Mouse (Mus musculus) myocyte (in vitro differentiated cells): ENCODE measurements around the gene Rad51b. TPM values are rescaled to one million over a fixed set of nuclear protein-coding genes. Genes with fewer than 3 reads are reported as not detected.

Experiments
- H3K27me3 ChIP-seq: one replicate; pipeline ENCODE4 v1.6.1; 2011; ENCODE audit not compliant: control insufficient read depth, insufficient read depth, insufficient read length
- H3K36me3 ChIP-seq: one replicate; pipeline ENCODE4 v1.6.1; 2011; ENCODE audit not compliant: control insufficient read depth, insufficient read depth
- H3K4me2 ChIP-seq: one replicate; pipeline ENCODE4 v1.6.1; 2011; ENCODE audit warnings: low read depth, control low read depth
- H3K4me3 ChIP-seq: one replicate; pipeline ENCODE4 v1.5.1; 2011; ENCODE audit warnings: mild to moderate bottlenecking, control low read depth, moderate library complexity
- H3K79me2 ChIP-seq: one replicate; pipeline ENCODE4 v1.6.1; 2011; ENCODE audit not compliant: control insufficient read depth, insufficient read depth
- H3ac ChIP-seq: one replicate; pipeline ENCODE4 v1.6.1; 2011; ENCODE audit not compliant: control insufficient read depth, insufficient read length
- CEBPB ChIP-seq: IDR thresholded peaks from 2 replicates; pipeline ENCODE4 v1.6.1; 2011; ENCODE audit warnings: mild to moderate bottlenecking, moderate library complexity; ENCODE audit not compliant: poor library complexity, insufficient read depth, severe bottlenecking
- E2F4 ChIP-seq: IDR thresholded peaks from one replicate; pipeline ENCODE4 v1.6.1; 2011; ENCODE audit warnings: mild to moderate bottlenecking, control low read depth, moderate library complexity; ENCODE audit not compliant: insufficient read depth
- MAX ChIP-seq: IDR thresholded peaks from one replicate; pipeline ENCODE4 v1.6.1; 2011; ENCODE audit warnings: low read depth, mild to moderate bottlenecking, control low read depth
- MYOD1 ChIP-seq, 3 experiments: IDR thresholded peaks; one replicate each; pipeline ENCODE4 v1.6.1; 2011; ENCODE audit warnings: control low read depth in 2 of 3, low read depth in 2 of 3, mild to moderate bottlenecking in 2 of 3, moderate library complexity in 1 of 3; ENCODE audit not compliant: insufficient read length in 2 of 3, control insufficient read depth in 1 of 3
- MYOG ChIP-seq, 3 experiments: IDR thresholded peaks; one replicate each; pipeline ENCODE4 v1.6.1; 2011; ENCODE audit warnings: control low read depth in 2 of 3, low read depth in 2 of 3, mild to moderate bottlenecking in 2 of 3; ENCODE audit not compliant: insufficient read length in 2 of 3, control insufficient read depth in 1 of 3, insufficient read depth in 1 of 3
- POLR2A ChIP-seq: IDR thresholded peaks from one replicate; pipeline ENCODE4 v1.6.1; 2011; ENCODE audit warnings: low read depth, mild to moderate bottlenecking, control low read depth, moderate library complexity; ENCODE audit not compliant: insufficient read length
- POLR2AphosphoS2 ChIP-seq: IDR thresholded peaks from one replicate; pipeline ENCODE4 v1.6.1; 2011; ENCODE audit warnings: low read depth, control low read depth; ENCODE audit not compliant: insufficient read length
- REST ChIP-seq: IDR thresholded peaks from one replicate; pipeline ENCODE4 v1.6.1; 2011; ENCODE audit warnings: mild to moderate bottlenecking, control low read depth, moderate library complexity; ENCODE audit not compliant: insufficient read depth, insufficient read length
- SRF ChIP-seq: IDR thresholded peaks from one replicate; pipeline ENCODE4 v1.6.1; 2011; ENCODE audit warnings: low read depth; ENCODE audit not compliant: control insufficient read depth, insufficient read length
- TCF12 ChIP-seq: IDR thresholded peaks from one replicate; pipeline ENCODE4 v1.6.1; 2011; ENCODE audit warnings: mild to moderate bottlenecking, control low read depth; ENCODE audit not compliant: poor library complexity, insufficient read depth, severe bottlenecking
- TCF3 ChIP-seq: IDR thresholded peaks from one replicate; pipeline ENCODE4 v1.6.1; 2011; ENCODE audit warnings: low read depth, control low read depth; ENCODE audit not compliant: insufficient read length
- USF1 ChIP-seq: IDR thresholded peaks from one replicate; pipeline ENCODE4 v1.6.1; 2011; ENCODE audit warnings: low read depth, mild to moderate bottlenecking, control low read depth, moderate library complexity
- polyA plus RNA-seq: library from polyadenylated mRNA; unstranded; fragments of >200 nt; fragmentation: generic; extraction: Trizol; gene quantifications from one replicate; pipeline ENCODE4 v1.2.1, GENCODE M21; 2012; ENCODE audit warnings: missing spikeins

The Rad51b gene
- polyA plus RNA-seq, 1 experiment: 1.8 TPM

DNA sequence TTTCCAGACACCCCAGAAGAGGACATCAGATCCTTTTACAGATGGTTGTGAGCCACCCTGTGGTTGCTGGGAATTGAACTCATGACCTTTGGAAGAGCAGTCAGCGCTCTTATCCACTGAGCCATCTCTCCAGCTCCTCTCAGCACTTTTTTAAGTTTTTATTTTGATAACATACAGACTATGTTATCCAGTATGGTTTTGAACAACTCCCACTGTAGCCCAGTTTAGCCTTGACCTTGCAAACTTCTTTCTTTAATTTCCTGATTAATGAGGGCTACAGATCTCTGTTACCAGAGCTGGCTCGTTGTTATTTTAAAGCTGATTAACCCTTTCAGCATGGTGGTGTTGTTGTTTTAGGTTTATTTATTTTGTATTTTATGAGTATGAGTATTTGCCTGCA, 29.2 kb downstream of the Rad51b start:
- Histone ChIP-seq H3K4me3 (no peak overlapping the region), H3ac (no peak overlapping the region), H3K79me2 (no peaks in the 10 kb centered on the region), H3K27me3 (no peaks in the 10 kb centered on the region), H3K4me2 (no peak overlapping the region), H3K36me3 (no peaks in the 10 kb centered on the region)
- TF ChIP-seq REST: no peak
- TF ChIP-seq MAX: no peak
- no peak for TF ChIP-seq TCF12
- no peak for TF ChIP-seq E2F4

DNA sequence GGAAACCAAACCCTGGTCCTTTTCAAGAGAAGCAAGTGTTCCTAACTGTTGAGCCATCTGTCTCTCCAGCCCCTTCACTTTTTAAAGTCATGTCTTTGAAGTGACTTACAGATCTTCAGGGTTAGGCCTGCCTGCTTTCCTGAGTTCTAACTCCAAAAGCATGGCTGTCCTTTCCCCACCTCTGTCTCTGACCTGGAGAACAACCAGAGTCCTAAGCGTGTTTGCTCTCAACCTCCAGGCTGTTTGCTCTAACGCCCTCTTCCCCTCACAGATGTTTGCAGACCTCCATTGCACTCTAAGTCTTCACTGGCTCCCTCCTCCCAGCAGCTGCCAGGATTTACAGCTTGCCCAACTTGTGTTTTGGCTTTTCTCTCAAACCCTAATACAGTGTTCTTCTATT, 29.7 kb downstream of the Rad51b start:
- Histone ChIP-seq H3K36me3 (no peaks in the 10 kb centered on the region), H3K79me2 (no peaks in the 10 kb centered on the region), H3ac (no peak overlapping the region), H3K27me3 (no peaks in the 10 kb centered on the region), H3K4me3 (no peak overlapping the region), H3K4me2 (no peak overlapping the region)
- TF ChIP-seq TCF12 (no peak), MYOG (IDR thresholded peaks at IDR 0.05; ENCODE audit: control insufficient read depth in 1 of 3, insufficient read depth in 1 of 3, insufficient read length in 2 of 3, low read depth in 2 of 3) (no peak), CEBPB (no peak), REST (no peak), MYOD1 (IDR thresholded peaks at IDR 0.05; ENCODE audit: control insufficient read depth in 1 of 3, insufficient read length in 2 of 3, low read depth in 2 of 3) (no peak), USF1 (no peak), E2F4 (no peak), MAX (no peak), TCF3 (no peak), POLR2A (no peak), POLR2AphosphoS2 (no peak), SRF (no peak)

- TF ChIP-seq MYOD1 (IDR thresholded peaks at IDR 0.05; ENCODE audit: control insufficient read depth in 1 of 3, insufficient read length in 2 of 3, low read depth in 2 of 3): no peak
- TF ChIP-seq MYOG (IDR thresholded peaks at IDR 0.05; ENCODE audit: control insufficient read depth in 1 of 3, insufficient read depth in 1 of 3, insufficient read length in 2 of 3, low read depth in 2 of 3): no peak
- no peak for TF ChIP-seq USF1
- TF ChIP-seq POLR2AphosphoS2: no peak
- no peak for TF ChIP-seq TCF12
- no peak for TF ChIP-seq CEBPB
- no peak for TF ChIP-seq REST
- no peak for TF ChIP-seq POLR2A
- no peak for TF ChIP-seq TCF3
- no peak for TF ChIP-seq SRF
- TF ChIP-seq E2F4: no peak
- TF ChIP-seq MAX: no peak
- H3K79me2 ChIP-seq: no peaks in the 10 kb centered on the region
- no peak overlapping the region for H3ac ChIP-seq
- H3K36me3 ChIP-seq: no peaks in the 10 kb centered on the region
- H3K4me3 ChIP-seq: no peak overlapping the region
- no peaks in the 10 kb centered on the region for H3K27me3 ChIP-seq
- no peak overlapping the region for H3K4me2 ChIP-seq
These were observed 30.8 kb downstream of the Rad51b start for GRCm38 (mm10) chr12:79327868-79328267.

- no peak for TF ChIP-seq POLR2A
- no peak for TF ChIP-seq MYOG (IDR thresholded peaks at IDR 0.05; ENCODE audit: control insufficient read depth in 1 of 3, insufficient read depth in 1 of 3, insufficient read length in 2 of 3, low read depth in 2 of 3)
- TF ChIP-seq REST: no peak
- no peak for TF ChIP-seq SRF
- TF ChIP-seq CEBPB: no peak
- no peak for TF ChIP-seq E2F4
- no peak for TF ChIP-seq MAX
- no peak for TF ChIP-seq TCF3
- no peak for TF ChIP-seq TCF12
- no peak for TF ChIP-seq MYOD1 (IDR thresholded peaks at IDR 0.05; ENCODE audit: control insufficient read depth in 1 of 3, insufficient read length in 2 of 3, low read depth in 2 of 3)
- TF ChIP-seq POLR2AphosphoS2: no peak
- H3K27me3 ChIP-seq: no peaks in the 10 kb centered on the region
- H3K79me2 ChIP-seq: no peaks in the 10 kb centered on the region
- H3K4me3 ChIP-seq: no peak overlapping the region
- H3K4me2 ChIP-seq: no peak overlapping the region
- H3ac ChIP-seq: no peak overlapping the region
- H3K36me3 ChIP-seq: no peaks in the 10 kb centered on the region
These were observed 33.5 kb downstream of the Rad51b start for GRCm38 (mm10) chr12:79330571-79330970.

DNA sequence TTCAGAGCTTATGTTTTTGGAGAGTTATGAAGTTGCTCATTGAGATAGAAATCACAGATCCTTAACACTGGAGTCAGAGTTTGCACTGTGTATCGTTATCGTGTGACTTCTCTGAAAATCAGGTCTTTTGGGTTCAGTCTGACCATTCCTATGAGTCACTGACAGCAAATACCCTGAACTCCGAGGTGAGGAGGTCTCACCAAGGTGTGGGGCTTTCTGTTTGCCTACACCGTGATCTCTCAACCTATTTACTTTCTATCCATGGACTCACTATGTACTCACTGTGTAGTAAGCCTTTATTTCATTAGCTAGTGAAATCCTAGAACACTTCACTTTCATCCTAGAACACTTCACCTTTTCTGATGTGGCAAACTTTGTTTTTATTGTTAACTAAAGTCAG, 34.6 kb downstream of the Rad51b start:
- H3ac ChIP-seq: no peak overlapping the region
- H3K4me2 ChIP-seq: no peak overlapping the region
- no peaks in the 10 kb centered on the region for H3K27me3 ChIP-seq

More for the DNA sequence above, 34.6 kb downstream of the Rad51b start:
- Histone ChIP-seq H3K36me3 (no peaks in the 10 kb centered on the region), H3K79me2 (no peaks in the 10 kb centered on the region), H3K4me3 (no peak overlapping the region)
- TF ChIP-seq MYOG (IDR thresholded peaks at IDR 0.05; ENCODE audit: control insufficient read depth in 1 of 3, insufficient read depth in 1 of 3, insufficient read length in 2 of 3, low read depth in 2 of 3) (no peak), POLR2AphosphoS2 (no peak), TCF12 (no peak), E2F4 (no peak), MAX (no peak), CEBPB (no peak), POLR2A (no peak), TCF3 (no peak), MYOD1 (IDR thresholded peaks at IDR 0.05; ENCODE audit: control insufficient read depth in 1 of 3, insufficient read length in 2 of 3, low read depth in 2 of 3) (no peak), USF1 (no peak), SRF (no peak), REST (no peak)
